Mouse (Mus musculus): ENCODE measurements at regions not wholly inside any gene's neighbourhood (a gene's known extent, or its start where the extent isn't known, plus 50 kb on each side); places are given as distances from the start of the nearest gene placed in this dataset.

GRCm38 (mm10) chr15:25129572-25129971, 284.0 kb downstream of the Basp1 start:
- no peak for DNase-seq

- no peak for DNase-seq
These were observed 293.1 kb downstream of the Basp1 start for GRCm38 (mm10) chr15:25120441-25120840.

GRCm38 (mm10) chr15:25117980-25118379, 295.6 kb downstream of the Basp1 start:
- peak; percentile 15 to 17 for DNase-seq

- DNase-seq = no peak
These were observed 310.8 kb downstream of the Basp1 start for GRCm38 (mm10) chr15:25102727-25103126.

GRCm38 (mm10) chr15:25093758-25094157, 319.8 kb downstream of the Basp1 start:
- no peak for DNase-seq

GRCm38 (mm10) chr15:25069701-25070100, 343.9 kb downstream of the Basp1 start:
- DNase-seq = no peak

- DNase-seq = no peak
These were observed 354.2 kb downstream of the Basp1 start for GRCm38 (mm10) chr15:25059347-25059746.

GRCm38 (mm10) chr15:25047875-25048274, 365.7 kb downstream of the Basp1 start:
- DNase-seq = peak; percentile 42 to 62

- no peak for DNase-seq
These were observed 366.9 kb downstream of the Basp1 start for GRCm38 (mm10) chr15:25046514-25047138.

- no peak for DNase-seq
These were observed 377.3 kb downstream of the Basp1 start for GRCm38 (mm10) chr15:25036231-25036630.

- DNase-seq = no peak
These were observed 385.7 kb downstream of the Basp1 start for GRCm38 (mm10) chr15:25027865-25028264.

- no peak for DNase-seq
These were observed 386.6 kb downstream of the Basp1 start for GRCm38 (mm10) chr15:25026786-25027461.

GRCm38 (mm10) chr15:25026351-25026750, 387.2 kb downstream of the Basp1 start:
- DNase-seq = no peak

GRCm38 (mm10) chr15:25020916-25021315, 392.6 kb downstream of the Basp1 start:
- no peak for DNase-seq

- no peak for DNase-seq
These were observed 394.1 kb downstream of the Basp1 start for GRCm38 (mm10) chr15:25019352-25019941.

- no peak for DNase-seq
These were observed 394.6 kb downstream of the Basp1 start for GRCm38 (mm10) chr15:25018937-25019336.

GRCm38 (mm10) chr15:25007720-25008119, 405.8 kb downstream of the Basp1 start:
- DNase-seq = no peak

- no peak for DNase-seq
These were observed 413.4 kb downstream of the Basp1 start for GRCm38 (mm10) chr15:25000171-25000570.

GRCm38 (mm10) chr15:24993325-24993673, 420.3 kb downstream of the Basp1 start:
- DNase-seq = no peak

GRCm38 (mm10) chr15:24992665-24993324, 420.8 kb downstream of the Basp1 start:
- DNase-seq = no peak

GRCm38 (mm10) chr15:24990082-24990786, 423.3 kb downstream of the Basp1 start:
- DNase-seq = no peak

GRCm38 (mm10) chr15:24980841-24981240, 432.7 kb downstream of the Basp1 start:
- no peak for DNase-seq
